Mouse (Mus musculus): ENCODE results near the gene Defa2. TPM values are rescaled to one million over a fixed set of nuclear protein-coding genes. Genes with fewer than 3 reads are reported as not detected.
"Not testable (repeated sequence)": the region's sequence is repeated elsewhere in the genome, so short reads cannot be mapped to it uniquely, and the experiment has no call there.

Gene Defa2
- not detected in 2 replicates for polyA plus RNA-seq (2015; fragmentation: Nextera tagmentation; extraction: Ambion mirVana)

- H3K4me2 ChIP-seq (ENCODE audit: low read length); H3K27me3 ChIP-seq (ENCODE audit: insufficient read depth, low read length); ATAC-seq (replicated peaks; ENCODE audit: low FRiP score, low read depth); H3K36me3 ChIP-seq (ENCODE audit: insufficient read depth, low read length); H3K27ac ChIP-seq; H3K9ac ChIP-seq (ENCODE audit: low read depth, low read length); H3K9me3 ChIP-seq (replicated peaks; ENCODE audit: low read length); H3K4me3 ChIP-seq (replicated peaks; ENCODE audit: low read depth, low read length); H3K4me1 ChIP-seq (replicated peaks; ENCODE audit: insufficient read depth, low read length); DNase-seq (ENCODE audit: low spot score): not testable (repeated sequence)
- WGBS: no CpG with 5 or more reads among the region's 2 CpGs
Measured at GRCm38 (mm10) chr8:21378215-21378614, at the start of gene Defa2. Defa2 (plus strand) TSS chr8:21378515.

- not testable (repeated sequence) for H3K9me3 ChIP-seq (replicated peaks; ENCODE audit: low read length); DNase-seq (ENCODE audit: low spot score); H3K4me1 ChIP-seq (replicated peaks; ENCODE audit: insufficient read depth, low read length); H3K4me3 ChIP-seq (replicated peaks; ENCODE audit: low read depth, low read length); H3K4me2 ChIP-seq (ENCODE audit: low read length); H3K27me3 ChIP-seq (ENCODE audit: insufficient read depth, low read length); H3K9ac ChIP-seq (ENCODE audit: low read depth, low read length); ATAC-seq (replicated peaks; ENCODE audit: low FRiP score, low read depth); H3K36me3 ChIP-seq (ENCODE audit: insufficient read depth, low read length); H3K27ac ChIP-seq
- WGBS: no CpG with 5 or more reads among the region's 2 CpGs
Measured at GRCm38 (mm10) chr8:21391511-21391910, 13.2 kb downstream of the Defa2 start, which contains the start of gene Defa33. Defa33 (plus strand) TSS chr8:21391811.

DNA sequence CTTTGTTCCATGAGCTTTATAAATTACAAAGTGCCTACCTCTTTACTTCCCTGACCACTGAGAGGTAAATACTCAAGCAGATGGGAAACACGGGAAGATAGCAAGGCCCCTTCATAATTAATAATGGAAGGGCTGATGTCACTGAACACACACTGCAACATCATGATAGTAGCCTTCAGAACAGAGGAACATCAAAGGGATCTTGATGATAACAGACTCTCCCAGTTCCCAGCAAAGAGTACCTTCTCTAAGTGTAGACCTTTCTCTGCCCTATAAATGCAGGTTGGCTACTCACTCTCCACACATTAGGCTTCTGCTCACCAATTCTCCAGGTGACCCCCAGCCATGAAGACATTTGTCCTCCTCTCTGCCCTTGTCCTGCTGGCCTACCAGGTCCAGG lies 48.8 kb downstream of the Defa2 start, which contains the start of gene Defa36:
Defa36 (plus strand) TSS at position 301 of the 400 bp plus-strand sequence.
- not testable (repeated sequence) for H3K4me3 ChIP-seq (replicated peaks; ENCODE audit: low read depth, low read length); H3K9me3 ChIP-seq (replicated peaks; ENCODE audit: low read length); H3K27me3 ChIP-seq (ENCODE audit: insufficient read depth, low read length); H3K36me3 ChIP-seq (ENCODE audit: insufficient read depth, low read length); H3K9ac ChIP-seq (ENCODE audit: low read depth, low read length); DNase-seq (ENCODE audit: low spot score); H3K27ac ChIP-seq; ATAC-seq (replicated peaks; ENCODE audit: low FRiP score, low read depth); H3K4me2 ChIP-seq (ENCODE audit: low read length); H3K4me1 ChIP-seq (replicated peaks; ENCODE audit: insufficient read depth, low read length)
- no CpG with 5 or more reads among the region's 1 CpGs for WGBS

Other genes with a start within 250 kb of the Defa2 start
- not detected in 2 replicates for gene Defa30, start 243.9 kb upstream of the Defa2 start, polyA plus RNA-seq (2015; fragmentation: Nextera tagmentation; extraction: Ambion mirVana)
- not detected in 2 replicates for gene Defa22, start 216.2 kb upstream of the Defa2 start, polyA plus RNA-seq (2015; fragmentation: Nextera tagmentation; extraction: Ambion mirVana)
- not detected in 2 replicates for gene Defa31, start 186.9 kb upstream of the Defa2 start, polyA plus RNA-seq (2015; fragmentation: Nextera tagmentation; extraction: Ambion mirVana)
- gene Gm15293, start 177.0 kb upstream of the Defa2 start, polyA plus RNA-seq (2015; fragmentation: Nextera tagmentation; extraction: Ambion mirVana): not detected in 2 replicates
- not detected in 2 replicates for gene Gm15292, start 128.8 kb upstream of the Defa2 start, polyA plus RNA-seq (2015; fragmentation: Nextera tagmentation; extraction: Ambion mirVana)
- gene Defa27, start 63.0 kb upstream of the Defa2 start, polyA plus RNA-seq (2015; fragmentation: Nextera tagmentation; extraction: Ambion mirVana): not detected in 2 replicates
- not detected in 2 replicates for gene Defa29, start 51.5 kb upstream of the Defa2 start, polyA plus RNA-seq (2015; fragmentation: Nextera tagmentation; extraction: Ambion mirVana)
- gene Defa33, start 13.3 kb downstream of the Defa2 start, polyA plus RNA-seq (2015; fragmentation: Nextera tagmentation; extraction: Ambion mirVana): not detected in 2 replicates
- not detected in 2 replicates for gene Defa36, start 48.9 kb downstream of the Defa2 start, polyA plus RNA-seq (2015; fragmentation: Nextera tagmentation; extraction: Ambion mirVana)
- not detected in 2 replicates for gene Gm7849, start 78.0 kb downstream of the Defa2 start, polyA plus RNA-seq (2015; fragmentation: Nextera tagmentation; extraction: Ambion mirVana)
- not detected in 2 replicates for gene Defa20, start 130.7 kb downstream of the Defa2 start, polyA plus RNA-seq (2015; fragmentation: Nextera tagmentation; extraction: Ambion mirVana)
- gene Defa32, start 150.5 kb downstream of the Defa2 start, polyA plus RNA-seq (2015; fragmentation: Nextera tagmentation; extraction: Ambion mirVana): not detected in 2 replicates
- not detected in 2 replicates for gene Defa37, start 186.9 kb downstream of the Defa2 start, polyA plus RNA-seq (2015; fragmentation: Nextera tagmentation; extraction: Ambion mirVana)
- not detected in 2 replicates for gene Defa28, start 204.5 kb downstream of the Defa2 start, polyA plus RNA-seq (2015; fragmentation: Nextera tagmentation; extraction: Ambion mirVana)
- not detected in 2 replicates for gene Gm7861, start 216.0 kb downstream of the Defa2 start, polyA plus RNA-seq (2015; fragmentation: Nextera tagmentation; extraction: Ambion mirVana)
- not detected in 2 replicates for gene Defa26, start 239.7 kb downstream of the Defa2 start, polyA plus RNA-seq (2015; fragmentation: Nextera tagmentation; extraction: Ambion mirVana)